Mouse (Mus musculus): ENCODE results near the gene Cep131.
A peak's percentile ranks its signal among the peaks of the same experiment; 100 is the strongest.

The Cep131 gene

DNA sequence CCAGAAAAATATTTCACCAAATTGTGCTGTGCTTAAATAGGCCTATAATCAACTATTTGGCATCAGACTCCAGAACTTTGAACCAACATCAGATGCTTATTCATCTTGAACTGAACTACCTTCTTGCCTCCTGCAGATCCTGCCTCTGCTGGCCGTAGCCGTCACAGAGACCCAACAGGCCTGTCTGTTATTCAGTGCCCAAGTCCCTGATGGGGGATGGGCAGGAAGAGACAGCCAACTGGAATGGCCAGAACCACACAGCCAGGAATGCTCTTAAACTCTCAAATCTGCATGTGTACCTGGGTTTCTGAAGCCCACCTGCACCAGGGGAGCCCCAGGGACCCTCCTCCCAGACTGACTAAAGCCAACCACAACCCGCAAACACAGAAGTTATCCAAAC is 59.7 kb downstream of the Cep131 start:
- DNase-seq (ENCODE audit: inconsistent ontology term) = no peak

DNA sequence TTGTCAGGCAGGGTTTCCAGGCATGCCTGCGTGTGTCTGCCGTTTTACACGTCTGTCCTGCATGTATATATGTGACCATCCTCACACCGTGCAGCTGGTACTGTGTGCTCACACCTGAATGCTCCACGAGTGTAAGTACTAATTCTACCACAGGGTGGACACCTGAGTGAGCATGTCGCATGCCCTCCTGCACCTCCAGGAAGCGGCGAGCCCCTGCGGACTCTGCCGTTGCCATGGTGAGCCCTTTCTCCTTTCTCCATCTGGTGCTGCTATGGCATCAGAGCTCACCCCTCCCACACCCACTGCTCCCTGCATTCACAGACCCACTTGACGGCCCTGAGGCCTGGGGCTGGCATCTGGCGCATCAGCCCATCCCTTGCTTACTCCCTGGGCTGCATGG is 63.8 kb downstream of the Cep131 start:
- DNase-seq (ENCODE audit: inconsistent ontology term) = no peak

GRCm38 (mm10) chr11:120022216-120022615 is 64.4 kb downstream of the Cep131 start:
- DNase-seq (ENCODE audit: inconsistent ontology term) = peak; percentile 92

- DNase-seq (ENCODE audit: inconsistent ontology term) = no peak
Observed at GRCm38 (mm10) chr11:120021367-120021766, 65.3 kb downstream of the Cep131 start.

DNA sequence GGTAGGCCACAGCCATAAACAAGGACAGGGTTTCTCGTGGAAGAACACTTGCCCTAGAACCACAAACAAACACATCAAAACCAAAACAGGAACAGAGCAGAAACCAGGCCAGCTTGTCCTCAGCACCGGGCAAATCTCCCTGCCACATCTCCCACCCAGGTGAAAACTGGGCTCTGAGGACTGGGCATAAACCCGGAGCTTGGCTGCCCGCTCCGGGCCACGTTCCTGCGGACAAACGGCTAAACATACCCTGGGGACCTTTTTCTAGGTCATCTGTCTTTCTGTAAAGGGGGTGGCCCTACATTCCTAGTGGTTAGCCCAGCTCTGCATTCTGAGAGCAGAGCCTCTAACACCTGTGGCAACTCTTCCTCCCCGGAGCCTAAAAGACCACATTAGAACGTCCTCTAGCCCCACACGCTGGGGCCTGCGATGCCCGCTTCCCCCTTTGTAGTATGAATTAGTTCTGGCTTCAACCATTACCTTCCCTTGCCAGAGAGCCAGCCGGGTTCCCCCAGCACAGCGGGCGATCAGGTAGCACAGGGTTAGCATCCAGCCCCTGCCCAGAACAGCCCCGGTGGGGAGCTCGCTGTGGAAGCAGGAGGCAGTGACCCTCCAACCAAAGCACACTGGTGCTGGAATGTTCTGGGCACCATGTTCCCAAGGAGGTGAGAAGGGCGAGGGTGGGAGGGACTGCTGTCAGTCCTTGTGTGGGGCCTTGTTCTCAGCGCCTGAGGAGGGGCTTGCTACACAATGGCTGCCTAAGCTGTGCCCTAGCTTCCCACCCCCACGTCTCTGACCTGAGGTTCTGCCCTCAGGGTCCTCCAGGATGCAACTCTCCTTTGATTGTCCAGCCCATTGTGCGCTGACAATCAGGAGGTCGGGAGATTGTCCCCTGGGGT is 66.8 kb downstream of the Cep131 start:
- peak; percentile 78 for DNase-seq (ENCODE audit: inconsistent ontology term)

GRCm38 (mm10) chr11:120017011-120017410 is 69.6 kb downstream of the Cep131 start:
- DNase-seq (ENCODE audit: inconsistent ontology term) = peak; percentile 66

DNA sequence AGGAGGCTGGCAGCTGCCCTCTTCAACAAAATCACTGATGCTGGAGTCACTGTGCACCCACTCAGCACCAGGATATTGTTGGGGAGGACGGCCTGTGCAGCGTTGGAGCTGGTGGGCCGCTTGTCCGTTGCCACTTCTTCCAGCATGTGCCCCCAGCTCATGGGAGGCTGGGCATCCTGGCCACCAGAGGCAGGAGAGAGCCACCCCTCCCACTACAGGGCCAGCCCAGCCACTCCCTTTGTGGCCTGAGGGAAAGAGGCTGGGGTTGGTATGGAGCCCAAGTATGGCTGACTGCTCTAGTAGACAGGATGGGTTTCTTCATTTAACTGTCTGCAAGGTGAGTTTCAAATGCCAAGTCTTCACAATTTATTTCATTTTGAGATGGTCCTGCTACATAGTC is 71.9 kb downstream of the Cep131 start:
- DNase-seq (ENCODE audit: inconsistent ontology term) = no peak
